Mouse (Mus musculus) embryo, embryonic 11 days (tissue): Measurements from ENCODE around the gene Olfr609.
"Not testable (repeated sequence)": the region's sequence is repeated elsewhere in the genome, so short reads cannot be mapped to it uniquely, and the experiment has no call there.

ENCODE experiments used
- DNase-seq: peaks from one replicate; pipeline ENCODE4 v3.0.0-alpha.2; 2015

The Olfr609 gene

GRCm38 (mm10) chr7:103497962-103498361 lies at the start of gene Olfr609:
Gene Olfr609 (minus strand): TSS chr7:103498062.
- no peak for DNase-seq

GRCm38 (mm10) chr7:103542617-103543016 lies 44.8 kb upstream of the Olfr609 start, which contains the start of gene Olfr612:
Gene Olfr612 (minus strand): TSS chr7:103542717.
- not testable (repeated sequence) for DNase-seq

- DNase-seq = not testable (repeated sequence)
These were observed 22.9 kb upstream of the Olfr609 start, which contains the start of gene Olfr611 for GRCm38 (mm10) chr7:103520746-103521145. Gene Olfr611 (minus strand): TSS chr7:103520846.

DNA sequence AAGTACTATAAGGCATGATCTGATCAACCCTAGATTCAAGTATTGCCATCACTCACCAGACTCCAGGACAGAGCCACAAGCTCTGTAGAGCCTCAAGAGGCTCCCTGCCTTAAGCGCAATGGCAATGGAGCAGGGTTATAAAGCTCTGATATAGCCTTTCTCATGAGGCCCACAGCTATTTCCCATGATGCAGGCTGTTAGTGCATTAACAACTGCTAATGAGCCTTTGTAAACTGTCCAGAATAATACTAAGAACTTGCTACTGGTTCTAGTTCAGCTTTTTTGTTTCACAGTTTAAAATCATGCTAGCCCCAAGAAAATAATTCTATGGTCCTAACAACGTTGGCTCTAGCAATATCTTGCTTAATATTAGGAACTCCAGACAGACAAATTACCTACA lies 14.2 kb upstream of the Olfr609 start, which contains the start of gene Olfr610:
TSS of gene Olfr610 (minus strand) at position 101 of the 400 bp plus-strand sequence.
- DNase-seq = no peak

GRCm38 (mm10) chr7:103477106-103477505 lies 20.8 kb downstream of the Olfr609 start:
- DNase-seq = not testable (repeated sequence)

DNA sequence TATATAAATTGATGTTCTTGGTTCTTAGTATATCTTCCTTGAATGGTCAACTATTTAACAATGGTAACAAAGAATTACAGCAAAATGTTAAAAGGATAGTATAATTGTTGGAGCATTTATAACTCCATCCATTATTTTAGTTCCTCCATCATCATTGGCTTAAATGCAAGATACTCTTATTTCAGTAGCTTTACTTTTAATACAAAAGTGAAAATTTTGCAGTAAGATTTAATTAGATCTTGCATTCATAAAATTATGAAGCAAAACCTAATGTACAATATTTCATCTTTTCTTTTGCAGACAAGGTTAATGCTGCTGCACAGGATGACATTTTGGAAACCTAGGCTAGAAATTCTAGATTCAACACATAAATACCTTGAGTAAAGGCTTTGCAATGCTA lies 28.3 kb downstream of the Olfr609 start, which contains the start of gene Olfr608:
TSS of gene Olfr608 (plus strand) at position 301 of the 400 bp plus-strand sequence.
- no peak for DNase-seq

DNA sequence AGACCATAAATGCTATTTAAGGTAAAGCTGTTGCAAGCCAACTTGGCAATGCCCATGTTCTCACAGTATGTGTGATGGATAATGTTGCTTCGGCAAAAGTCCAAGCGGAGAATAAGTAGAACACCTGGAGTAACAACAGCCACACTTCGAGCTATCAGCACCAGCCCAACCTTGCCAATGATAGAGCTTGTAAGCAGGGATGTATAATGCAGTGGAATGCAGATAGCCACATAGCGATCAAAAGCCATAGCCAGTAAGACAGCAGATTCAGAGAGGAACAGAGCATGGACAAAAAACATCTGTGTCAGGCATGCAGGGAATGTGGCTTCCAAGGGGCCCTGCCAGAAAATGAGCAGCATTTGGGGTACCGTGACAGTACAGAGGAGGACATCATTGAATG lies 37.3 kb downstream of the Olfr609 start:
- no peak for DNase-seq

DNA sequence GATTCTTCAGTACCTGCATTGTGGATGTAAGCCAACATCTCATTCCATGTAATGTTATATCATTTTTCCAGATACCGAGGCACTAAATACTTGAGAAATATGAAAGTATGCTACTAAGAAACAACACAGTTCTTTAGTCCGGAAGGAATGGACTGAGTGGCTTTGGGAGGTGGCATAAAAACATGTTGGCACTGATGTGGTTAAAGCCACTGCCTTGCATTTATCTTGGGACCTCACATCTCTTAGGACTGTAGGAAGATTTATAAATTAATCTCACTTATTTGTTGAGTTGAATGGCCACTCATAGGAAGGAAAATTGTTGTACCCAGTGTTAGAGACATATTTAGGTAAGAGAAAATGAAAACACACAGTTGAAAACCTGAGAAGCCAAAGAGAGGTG lies 49.1 kb downstream of the Olfr609 start, which contains the start of gene Olfr606:
TSS of gene Olfr606 (plus strand) at position 301 of the 400 bp plus-strand sequence.
- no peak for DNase-seq

GRCm38 (mm10) chr7:103445339-103445738 lies 52.5 kb downstream of the Olfr609 start, which contains the start of gene Olfr605:
Gene Olfr605 (minus strand): TSS chr7:103445439.
- DNase-seq = no peak
